Mouse (Mus musculus) left cerebral cortex, postnatal 36 days (tissue): ENCODE data around the gene Itgav. TPM values are rescaled to one million over a fixed set of nuclear protein-coding genes. Genes with fewer than 3 reads are reported as not detected.

Experiments
- DNase-seq, 2 experiments: peaks; one replicate each; pipeline ENCODE4 v3.0.0; 2021 to 2022; ENCODE audit warnings: low spot score in 2 of 2, mixed read lengths in 1 of 2
- intact Hi-C: fragments of 180-260 bp; cut with DNase I; formaldehyde crosslinking; loops from one replicate; pipeline ENCODE4 v1.15.1; 2025
- total RNA-seq, 2 experiments: library from RNA; stranded (reverse); gene quantifications; 2 replicates each; pipeline ENCODE4 v1.2.3; 2021

Gene Itgav
- total RNA-seq, 2 experiments from 2014 or later, result 133 to 134 TPM

DNA sequence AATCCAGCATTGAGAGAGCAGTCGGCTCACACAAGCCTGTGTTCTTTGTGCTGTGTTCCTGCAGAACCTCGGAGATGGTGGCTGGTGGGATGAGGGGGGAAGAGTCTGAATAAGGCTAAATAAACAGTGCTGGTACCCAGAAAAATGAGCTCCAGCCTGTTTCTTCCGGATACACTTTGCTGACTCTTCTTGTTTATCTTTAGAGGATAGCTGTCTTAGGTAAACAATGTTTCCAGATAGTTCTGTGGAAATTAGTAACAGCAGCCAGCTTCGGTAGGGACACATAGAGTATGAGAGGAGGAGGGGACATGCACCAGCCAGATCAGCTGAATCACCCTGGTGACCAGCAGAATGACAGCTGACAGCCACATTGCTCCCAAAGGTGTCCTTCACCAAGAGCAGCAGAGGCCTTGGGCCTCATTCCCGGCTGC lies 16.4 kb downstream of the Itgav start:
- intact Hi-C loops, result loop anchor here (2.0 kb wide), 1 partner anchor 16 kb away; the partner anchor contains the start of gene Itgav
- no peak for DNase-seq

- DNase-seq, result peak; percentile 47 to 66
Measured at GRCm38 (mm10) chr2:83742210-83742609, 18.0 kb downstream of the Itgav start.

DNA sequence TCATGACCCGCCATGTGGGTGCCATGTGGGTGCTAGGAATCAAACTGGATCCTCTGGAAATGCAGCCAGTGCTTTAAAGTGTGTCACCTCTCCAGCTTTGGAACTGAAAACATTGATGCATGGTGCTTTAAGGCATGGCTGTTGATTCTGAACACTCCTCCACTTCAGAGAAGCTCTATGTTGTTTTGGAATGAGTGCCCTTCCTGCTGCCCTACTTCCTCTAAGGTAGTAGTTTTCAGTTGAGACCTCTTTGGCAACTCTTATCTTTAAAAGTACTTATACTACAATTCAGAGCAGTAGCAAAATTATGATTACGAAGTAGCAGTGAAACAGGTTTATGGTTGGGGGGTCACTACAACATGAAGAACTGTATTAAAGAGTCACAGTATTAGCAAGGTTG lies 18.6 kb downstream of the Itgav start:
- DNase-seq, result no peak
- intact Hi-C loops, result no loop called here

More at GRCm38 (mm10) chr2:83742210-83742609, 18.0 kb downstream of the Itgav start:
- intact Hi-C loops, result no loop called here

DNA sequence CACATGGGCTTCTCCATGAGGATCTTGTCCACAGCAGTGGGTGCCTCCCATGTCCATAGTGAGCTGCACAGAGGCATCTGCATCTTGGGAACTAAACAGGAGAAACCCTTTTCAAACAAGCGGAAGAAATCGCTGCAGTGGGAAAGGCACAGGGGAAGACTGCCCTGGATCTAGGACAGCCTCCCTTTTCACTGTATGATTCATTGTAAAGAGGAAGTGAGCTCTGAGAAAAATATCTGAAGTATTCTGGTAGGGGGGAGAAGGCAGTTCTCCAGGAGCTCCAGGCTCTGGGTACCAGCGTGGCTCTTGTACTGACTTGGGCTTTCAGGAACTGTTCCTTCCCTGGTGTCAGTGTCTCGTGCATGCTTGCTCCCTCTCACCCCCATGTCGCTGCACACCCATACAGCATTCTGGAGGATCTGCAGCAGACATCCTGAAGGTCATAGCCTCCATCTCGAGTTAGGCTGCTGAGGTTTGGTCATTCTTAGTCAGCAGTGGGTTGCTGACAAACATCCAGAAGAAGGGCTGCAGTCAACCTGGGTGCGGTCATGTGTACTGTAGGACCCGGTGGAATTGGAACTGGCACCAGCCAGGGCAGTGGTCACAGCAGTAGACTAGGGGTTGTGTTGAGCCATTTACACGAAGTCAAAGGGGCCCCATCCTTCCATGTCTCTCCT lies 20.2 kb downstream of the Itgav start:
- intact Hi-C loops, result no loop called here
- no peak for DNase-seq

- intact Hi-C loops, result no loop called here
- DNase-seq, result no peak
Measured at GRCm38 (mm10) chr2:83745257-83745656, 21.1 kb downstream of the Itgav start.

DNA sequence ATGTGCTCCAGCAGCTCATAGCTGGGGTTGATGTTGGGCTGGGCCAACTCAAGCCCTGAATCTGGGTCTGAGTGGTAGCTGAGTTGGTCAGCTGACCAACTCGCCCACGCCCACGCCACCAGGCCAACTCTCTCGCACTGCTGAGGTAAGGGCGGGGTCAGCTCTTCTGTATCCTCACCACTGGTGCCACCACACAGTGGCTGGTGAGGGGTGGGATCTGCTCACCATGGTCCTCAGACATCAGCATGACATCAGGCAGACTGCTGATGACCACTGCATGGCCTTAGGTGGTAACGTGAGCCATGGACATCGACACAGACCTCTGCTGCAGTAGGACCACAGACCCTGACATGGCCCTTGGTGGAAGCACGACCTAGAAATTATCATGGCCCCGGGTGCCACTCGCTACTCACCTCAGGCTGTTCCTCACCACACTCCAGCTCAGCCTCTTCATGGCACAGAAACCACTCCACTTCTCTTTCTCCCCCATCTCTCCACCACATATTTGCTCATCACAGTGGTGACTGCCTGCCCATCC lies 24.5 kb downstream of the Itgav start:
- no peak for DNase-seq
- intact Hi-C loops, result no loop called here

- DNase-seq, result no peak
- intact Hi-C loops, result no loop called here
Measured at GRCm38 (mm10) chr2:83753008-83753407, 28.8 kb downstream of the Itgav start.

GRCm38 (mm10) chr2:83754306-83754837 lies 30.2 kb downstream of the Itgav start:
- intact Hi-C loops, result no loop called here
- no peak for DNase-seq

DNA sequence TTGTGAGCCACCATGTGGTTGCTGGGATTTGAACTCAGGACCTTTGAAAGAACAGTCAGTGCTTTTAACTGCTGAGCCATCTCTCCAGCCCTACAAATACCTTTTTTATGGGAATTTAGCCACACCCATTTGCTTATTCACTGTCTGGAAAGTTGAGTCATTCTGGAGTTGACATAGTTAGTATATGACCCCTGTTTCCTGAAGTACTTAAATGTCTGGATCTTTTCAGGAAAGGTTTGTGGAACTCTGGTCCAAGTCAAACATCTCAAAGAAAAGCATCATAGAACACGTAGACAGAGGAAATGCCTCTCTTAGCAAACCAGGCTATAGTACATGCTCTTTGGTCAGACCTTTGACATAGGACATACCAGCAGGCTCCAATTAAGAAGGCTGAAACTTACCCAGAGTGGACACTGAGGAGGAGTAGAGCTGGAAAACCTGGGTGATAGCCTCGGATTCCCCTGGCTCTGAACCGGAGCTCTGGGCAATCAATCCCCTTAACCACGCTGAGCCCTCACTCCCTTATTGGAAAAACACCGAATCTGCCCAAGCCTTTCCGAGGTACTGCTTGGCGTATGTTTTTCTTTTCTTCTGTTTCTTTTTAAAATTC lies 34.5 kb downstream of the Itgav start:
- DNase-seq, result no peak
- intact Hi-C loops, result no loop called here

DNA sequence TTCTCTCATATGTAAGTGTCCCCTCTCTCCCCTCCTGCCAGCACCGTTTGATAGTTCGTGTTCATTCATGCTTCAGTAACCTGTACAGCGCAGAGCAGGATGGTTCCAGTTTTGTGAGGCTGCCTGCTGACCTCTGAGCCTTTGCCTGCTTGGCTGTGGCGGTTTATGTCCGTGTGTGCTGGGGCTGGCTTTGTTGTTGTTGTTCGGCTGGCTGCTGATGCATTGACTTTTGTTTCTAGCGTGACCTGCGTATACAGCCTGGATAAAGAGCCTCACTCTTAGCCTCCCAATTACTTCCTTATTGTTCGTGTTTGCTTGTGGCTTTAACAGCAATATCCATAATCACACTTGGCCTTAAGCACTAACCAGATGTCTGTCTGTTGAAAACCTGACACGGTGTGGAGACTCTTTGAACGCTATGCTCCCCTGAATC lies 35.0 kb downstream of the Itgav start:
- no peak for DNase-seq
- intact Hi-C loops, result no loop called here

DNA sequence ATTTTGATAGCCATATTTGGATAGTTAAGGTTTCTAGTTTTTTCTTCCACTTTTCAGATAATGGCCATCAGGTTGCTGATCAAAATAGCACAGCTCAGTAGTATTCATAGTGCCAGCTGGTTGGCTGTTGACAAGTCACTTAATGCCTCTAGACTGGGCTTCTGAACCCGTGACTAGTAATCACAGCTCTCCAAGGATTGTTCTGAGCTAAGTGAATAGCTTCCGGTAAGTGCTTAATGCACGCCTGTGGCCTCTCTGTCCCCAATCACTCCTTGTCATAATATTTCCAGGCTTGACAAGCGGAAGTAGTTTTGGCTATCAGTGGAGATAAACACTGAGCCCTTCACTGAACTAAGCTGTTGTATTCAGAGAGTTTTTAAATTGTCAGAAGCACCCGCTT lies 35.5 kb downstream of the Itgav start:
- intact Hi-C loops, result no loop called here
- DNase-seq, result no peak

- intact Hi-C loops, result no loop called here
- DNase-seq, result no peak
Measured at GRCm38 (mm10) chr2:83760112-83760511, 35.9 kb downstream of the Itgav start.

GRCm38 (mm10) chr2:83761506-83761905 lies 37.3 kb downstream of the Itgav start:
- DNase-seq, result no peak
- intact Hi-C loops, result no loop called here

- intact Hi-C loops, result no loop called here
- DNase-seq, result no peak
Measured at GRCm38 (mm10) chr2:83762106-83762855, 38.1 kb downstream of the Itgav start.

GRCm38 (mm10) chr2:83766058-83766457 lies 41.9 kb downstream of the Itgav start:
- intact Hi-C loops, result no loop called here
- no peak for DNase-seq

GRCm38 (mm10) chr2:83766878-83767277 lies 42.7 kb downstream of the Itgav start:
- intact Hi-C loops, result no loop called here
- DNase-seq, result no peak

- DNase-seq, result no peak
- intact Hi-C loops, result no loop called here
Measured at GRCm38 (mm10) chr2:83768311-83769047, 44.3 kb downstream of the Itgav start.

- peak; percentile 58 to 62 for DNase-seq
- intact Hi-C loops, result loop anchor here (5.0 kb wide), 2 partner anchors 49 to 109 kb away; partner anchors contain the start of gene Itgav
Measured at GRCm38 (mm10) chr2:83771155-83771812, 47.1 kb downstream of the Itgav start.
